Comparison of ENCODE assay signal across 22 mouse cellular contexts in the genomic region with DNA sequence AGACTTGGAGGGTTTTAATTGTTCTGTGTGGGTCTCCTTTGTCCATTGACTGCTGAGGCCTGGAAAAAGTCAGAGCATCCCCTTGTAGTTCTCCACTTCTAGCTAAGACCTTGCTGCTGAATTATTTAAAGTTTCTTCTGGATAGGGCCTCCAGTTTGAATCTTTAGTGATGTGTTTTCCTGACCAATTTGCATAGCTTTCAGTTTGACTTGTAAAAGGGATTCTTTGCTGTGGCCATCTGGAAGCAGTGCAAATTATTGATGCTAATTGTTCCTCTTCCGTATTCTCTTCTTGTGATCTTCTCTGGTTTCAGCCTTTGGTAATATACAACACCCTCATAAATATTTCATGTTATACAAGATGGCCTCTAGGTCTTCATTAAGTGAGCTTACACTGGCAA.
A peak's percentile ranks its signal among the peaks of the same experiment; 100 is the strongest.
DNase-seq lines count a peak whose midpoint lies in the region; ATAC-seq and TF ChIP-seq lines count a peak whose summit lies in the region.
"Had no signal": no experiment of that assay in that cellular context is flagged by ENCODE, and none has a peak within 500 bp of the region (broad histone marks: within the 10 kb centered on the region; RNA-seq: fewer than 3 reads in every experiment).

No protein-coding gene starts in this region.

- no peak overlapping the region for H3K4me2 ChIP-seq in forebrain, embryonic 13.5 days
- H3K4me2 ChIP-seq in midbrain, embryonic 13.5 days (replicated peaks) = no peak overlapping the region
- no peak overlapping the region for H3K4me2 ChIP-seq in midbrain, embryonic 11.5 days
- H3K4me2 ChIP-seq in CH12.LX (ENCODE audit: insufficient read depth, low read depth, poor library complexity, severe bottlenecking) = peak overlapping the region; percentile 39; the same call in 1 of the 2 replicates
- no peak overlapping the region for H3K4me2 ChIP-seq in midbrain, embryonic 16.5 days (ENCODE audit: low read length)
- H3K4me2 ChIP-seq: heart, embryonic 13.5 days; hindbrain, embryonic 14.5 days had no signal

- no peaks in the 10 kb centered on the region for H3K9me3 ChIP-seq in forebrain, embryonic 13.5 days (replicated peaks)
- no peaks in the 10 kb centered on the region for H3K9me3 ChIP-seq in forebrain, embryonic 10.5 days
- no peaks in the 10 kb centered on the region for H3K9me3 ChIP-seq in midbrain, embryonic 13.5 days
- no peaks in the 10 kb centered on the region for H3K9me3 ChIP-seq in midbrain, embryonic 11.5 days (ENCODE audit: control insufficient read depth, low read length)
- H3K9me3 ChIP-seq in CH12.LX (replicated peaks; ENCODE audit: low read length) = peaks cover 2% of the 10 kb centered on the region
- H3K9me3 ChIP-seq in midbrain, embryonic 16.5 days (replicated peaks; ENCODE audit: control insufficient read depth, low read length, poor library complexity, severe bottlenecking) = no peaks in the 10 kb centered on the region
- H3K9me3 ChIP-seq: heart, embryonic 10.5 days; heart, embryonic 13.5 days had no signal

- H3K9ac ChIP-seq in forebrain, embryonic 13.5 days = no peak overlapping the region
- H3K9ac ChIP-seq in midbrain, embryonic 13.5 days (replicated peaks) = no peak overlapping the region
- no peak overlapping the region for H3K9ac ChIP-seq in midbrain, embryonic 11.5 days (ENCODE audit: low read length)
- H3K9ac ChIP-seq in CH12.LX (ENCODE audit: insufficient read depth, low read depth) = no peak overlapping the region
- H3K9ac ChIP-seq in midbrain, embryonic 16.5 days (ENCODE audit: low read depth, low read length) = no peak overlapping the region
- H3K9ac ChIP-seq: heart, embryonic 13.5 days; hindbrain, embryonic 14.5 days had no signal

- peaks cover 7% of the 10 kb centered on the region; the same call in 1 of the 2 replicates for H3K4me1 ChIP-seq in forebrain, embryonic 13.5 days
- H3K4me1 ChIP-seq in forebrain, embryonic 10.5 days = peaks cover 7% of the 10 kb centered on the region; the same call in 1 of the 2 replicates
- peaks cover 15% of the 10 kb centered on the region for H3K4me1 ChIP-seq in midbrain, embryonic 13.5 days (replicated peaks)
- H3K4me1 ChIP-seq in midbrain, embryonic 11.5 days (ENCODE audit: control insufficient read depth, insufficient read depth, low read length) = no peaks in the 10 kb centered on the region; the same call in 1 of the 2 replicates
- peaks cover 12 to 62% of the 10 kb centered on the region in 2 experiments for H3K4me1 ChIP-seq in CH12.LX (ENCODE audit: control insufficient read depth in 1 of 2, insufficient read depth in 2 of 2)
- peaks cover 11% of the 10 kb centered on the region; the same call in 1 of the 2 replicates for H3K4me1 ChIP-seq in midbrain, embryonic 16.5 days (ENCODE audit: control insufficient read depth, insufficient read depth, low read length)

- TF ChIP-seq CTCF in CH12.LX (conservative IDR thresholded peaks at IDR 0.05 in 1 of 2, IDR thresholded peaks at IDR 0.05 in 1 of 2; ENCODE audit: low read depth in 2 of 2, low read length in 2 of 2) = no peak

- no peak for DNase-seq in forebrain, embryonic 10.5 days (ENCODE audit: extremely low spot score, low spot score)
- DNase-seq in midbrain, embryonic 11.5 days (ENCODE audit: low spot score, missing footprints) = no peak
- peak; percentile 78 for DNase-seq in CH12.LX (ENCODE audit: extremely low read depth)
- DNase-seq in kidney, adult 8-10 months = no peak
- DNase-seq: adrenal gland, adult 8-10 months; adrenal gland, postnatal 25 days; cerebellum, adult 9-10 months; gastrocnemius, postnatal 10 days; gastrocnemius, postnatal 36 days; heart, adult 2 months; heart, postnatal 14 days; heart, postnatal 4 days had no signal

- H3K79me2 ChIP-seq in CH12.LX (replicated peaks; ENCODE audit: control insufficient read depth, extremely low read depth, insufficient read depth, poor library complexity, severe bottlenecking) = no peaks in the 10 kb centered on the region

- no peak for TF ChIP-seq RAD21 in CH12.LX (IDR thresholded peaks at IDR 0.05; ENCODE audit: low read depth, low read length)

- no peak overlapping the region for H3K27ac ChIP-seq in forebrain, embryonic 13.5 days
- H3K27ac ChIP-seq in forebrain, embryonic 10.5 days = no peak overlapping the region
- H3K27ac ChIP-seq in midbrain, embryonic 13.5 days = no peak overlapping the region; the same call in 1 of the 2 replicates
- no peak overlapping the region for H3K27ac ChIP-seq in midbrain, embryonic 11.5 days (ENCODE audit: low read depth, low read length)
- H3K27ac ChIP-seq in CH12.LX (ENCODE audit: insufficient read depth, low read depth) = no peak overlapping the region
- no peak overlapping the region for H3K27ac ChIP-seq in midbrain, embryonic 16.5 days (ENCODE audit: low read length)
- H3K27ac ChIP-seq: heart, adult 2 months; heart, embryonic 10.5 days; heart, embryonic 13.5 days; hindbrain, embryonic 14.5 days; hindbrain, postnatal 0 days had no signal

- WGBS in forebrain, embryonic 13.5 days = 27% methylated on average over 1 of the region's 1 CpGs
- WGBS in forebrain, embryonic 10.5 days = 82% methylated on average over 1 of the region's 1 CpGs
- 32% methylated on average over 1 of the region's 1 CpGs for WGBS in midbrain, embryonic 13.5 days
- WGBS in midbrain, embryonic 11.5 days = 52% methylated on average over 1 of the region's 1 CpGs
- WGBS in midbrain, embryonic 16.5 days = 26% methylated on average over 1 of the region's 1 CpGs

- no peaks in the 10 kb centered on the region for H3K27me3 ChIP-seq in forebrain, embryonic 13.5 days
- H3K27me3 ChIP-seq in forebrain, embryonic 10.5 days (ENCODE audit: poor library complexity, severe bottlenecking) = no peaks in the 10 kb centered on the region
- H3K27me3 ChIP-seq in midbrain, embryonic 13.5 days = no peaks in the 10 kb centered on the region
- H3K27me3 ChIP-seq in midbrain, embryonic 11.5 days (ENCODE audit: control insufficient read depth, insufficient read depth, low read length) = no peaks in the 10 kb centered on the region
- no peaks in the 10 kb centered on the region for H3K27me3 ChIP-seq in CH12.LX (replicated peaks)
- no peaks in the 10 kb centered on the region for H3K27me3 ChIP-seq in midbrain, embryonic 16.5 days (ENCODE audit: control insufficient read depth, insufficient read depth, low read depth, low read length)
- H3K27me3 ChIP-seq: heart, embryonic 13.5 days had no signal

- dilution Hi-C loops in CH12.LX (cut with MboI; ENCODE audit: extremely low pct_ligation_motif_present, extremely low pct_unique_long_range_greater_than_20kb, low sequenced_read_pairs) = no loop called here

- TF ChIP-seq POLR2A in CH12.LX (IDR thresholded peaks at IDR 0.05; ENCODE audit: low read depth, low read length) = no peak

- in situ Hi-C loops in CH12.LX (cut with MboI; ENCODE audit: low pct_ligation_motif_present, low pct_unique_long_range_greater_than_20kb, low sequenced_read_pairs) = no loop called here

- H3K4me3 ChIP-seq in forebrain, embryonic 13.5 days = no peak overlapping the region
- no peak overlapping the region for H3K4me3 ChIP-seq in forebrain, embryonic 10.5 days
- H3K4me3 ChIP-seq in midbrain, embryonic 13.5 days (replicated peaks) = no peak overlapping the region
- no peak overlapping the region for H3K4me3 ChIP-seq in midbrain, embryonic 11.5 days (ENCODE audit: low read depth, low read length)
- H3K4me3 ChIP-seq in CH12.LX (replicated peaks in 1 of 3; ENCODE audit: low read depth in 2 of 3, low read length in 2 of 3, poor library complexity in 1 of 3) = no peak overlapping the region
- no peak overlapping the region for H3K4me3 ChIP-seq in midbrain, embryonic 16.5 days (ENCODE audit: low read depth, low read length)
- H3K4me3 ChIP-seq: heart, adult 2 months; heart, embryonic 10.5 days; heart, embryonic 13.5 days had no signal

- TF ChIP-seq EP300 in CH12.LX (IDR thresholded peaks at IDR 0.05; ENCODE audit: low read length) = peak; percentile 95

- 0 out of 2 replicates have a peak, but pooled peaks have one; percentile 48 for ATAC-seq in forebrain, embryonic 13.5 days
- 0 out of 2 replicates have a peak, but pooled peaks have one; percentile 49 for ATAC-seq in midbrain, embryonic 13.5 days
- ATAC-seq in midbrain, embryonic 11.5 days (ENCODE audit: low FRiP score) = no peak
- ATAC-seq in midbrain, embryonic 16.5 days = 0 out of 2 replicates have a peak, but pooled peaks have one; percentile 46
- ATAC-seq: activated CD4-positive, CD25-positive, alpha-beta regulatory T cell, adult 4 months; CD4-positive, CD25-positive, alpha-beta regulatory T cell, adult 4 months; hindbrain, postnatal 0 days; inflammation-experienced regulatory T-cells, adult 6 months had no signal

- H3K36me3 ChIP-seq in forebrain, embryonic 13.5 days (ENCODE audit: poor library complexity, severe bottlenecking) = no peaks in the 10 kb centered on the region
- no peaks in the 10 kb centered on the region for H3K36me3 ChIP-seq in forebrain, embryonic 10.5 days (replicated peaks)
- H3K36me3 ChIP-seq in midbrain, embryonic 13.5 days = no peaks in the 10 kb centered on the region
- no peaks in the 10 kb centered on the region for H3K36me3 ChIP-seq in midbrain, embryonic 11.5 days (ENCODE audit: control insufficient read depth, insufficient read depth, low read length)
- H3K36me3 ChIP-seq in CH12.LX (replicated peaks in 1 of 2; ENCODE audit: control insufficient read depth in 1 of 2, insufficient read depth in 1 of 2, low read length in 1 of 2) = no peaks in the 10 kb centered on the region
- no peaks in the 10 kb centered on the region for H3K36me3 ChIP-seq in midbrain, embryonic 16.5 days (ENCODE audit: control insufficient read depth, insufficient read depth, low read length)
- H3K36me3 ChIP-seq: heart, embryonic 10.5 days; heart, embryonic 13.5 days had no signal

TF ChIP-seq in CH12.LX, 34 proteins besides CTCF, POLR2A, EP300 and RAD21 (continues in another document):
- no peak for TF ChIP-seq MYC (IDR thresholded peaks at IDR 0.05; ENCODE audit: low read depth, low read length)
- peak; percentile 72 for TF ChIP-seq ETS1 (conservative IDR thresholded peaks at IDR 0.05; ENCODE audit: low read depth, low read length)
- TF ChIP-seq KAT2A (IDR thresholded peaks at IDR 0.05; ENCODE audit: insufficient replicate concordance, low read length) = no peak
- no peak for TF ChIP-seq PAX5 (IDR thresholded peaks at IDR 0.05; ENCODE audit: low read length)
- no peak for TF ChIP-seq SIN3A (IDR thresholded peaks at IDR 0.05; ENCODE audit: low read length)
- no peak for TF ChIP-seq MAX (IDR thresholded peaks at IDR 0.05; ENCODE audit: low read length)
- TF ChIP-seq HCFC1 (IDR thresholded peaks at IDR 0.05; ENCODE audit: low read depth, low read length) = no peak
- TF ChIP-seq TCF12 (IDR thresholded peaks at IDR 0.05; ENCODE audit: low read depth, low read length) = peak; percentile 80
- TF ChIP-seq RCOR1 (conservative IDR thresholded peaks at IDR 0.05; ENCODE audit: low read depth, low read length) = no peak
- TF ChIP-seq ZMIZ1 (IDR thresholded peaks at IDR 0.05; ENCODE audit: low read depth, low read length) = no peak
- TF ChIP-seq CHD2 (IDR thresholded peaks at IDR 0.05; ENCODE audit: low read length) = no peak
- no peak for TF ChIP-seq USF2 (conservative IDR thresholded peaks at IDR 0.05; ENCODE audit: low read depth, low read length)
- peak; percentile 67; the same call in 1 of the 2 replicates for TF ChIP-seq MEF2A (IDR thresholded peaks at IDR 0.05; ENCODE audit: borderline replicate concordance, low read depth, low read length)
- TF ChIP-seq IRF4 (IDR thresholded peaks at IDR 0.05; ENCODE audit: low read depth, low read length) = peak; percentile 95
